Mouse (Mus musculus) cerebellum, adult 2 months (tissue): ENCODE measurements around the gene Znrf3. TPM values are rescaled to one million over a fixed set of nuclear protein-coding genes. Genes with fewer than 3 reads are reported as not detected.

Experiments
- DNase-seq, 2 experiments: peaks; one replicate each; pipeline ENCODE4 v3.0.0; 2021
- H3K27ac ChIP-seq: fragments of 200-500 bp; 2 replicates; pipeline ENCODE4 v1.5.1; 2012; ENCODE audit warnings: low read length, control low read depth, inconsistent platforms; ENCODE audit not compliant: insufficient read depth
- H3K27me3 ChIP-seq: fragments of 200-500 bp; 2 replicates; pipeline ENCODE4 v1.6.1; 2012; ENCODE audit warnings: inconsistent platforms, mild to moderate bottlenecking, low read length, moderate library complexity; ENCODE audit not compliant: control insufficient read depth, insufficient read depth
- H3K4me1 ChIP-seq: fragments of 200-500 bp; 2 replicates; pipeline ENCODE4 v1.6.1; 2011; ENCODE audit warnings: low read length; ENCODE audit not compliant: control insufficient read depth, insufficient read depth
- H3K4me3 ChIP-seq: fragments of 200-500 bp; replicated peaks from 2 replicates; pipeline ENCODE3; 2011; ENCODE audit warnings: mild to moderate bottlenecking, low read depth, low read length, control low read depth; ENCODE audit not compliant: insufficient read depth
- CTCF ChIP-seq: fragments of 200-500 bp; IDR thresholded peaks from 2 replicates; pipeline ENCODE4 v1.5.1; 2011; ENCODE audit warnings: low read depth, mild to moderate bottlenecking, control low read depth, low read length, moderate library complexity, borderline replicate concordance; ENCODE audit not compliant: insufficient read depth
- POLR2A ChIP-seq: fragments of 200-500 bp; IDR thresholded peaks from 2 replicates; pipeline ENCODE4 v1.6.1; 2011; ENCODE audit warnings: low read length, control low read depth, borderline replicate concordance; ENCODE audit not compliant: insufficient read depth
- WGBS: fragments of 180-500 bp; shearing (Covaris S2); methylation state at CpG from one replicate; pipeline ENCODE4 v1.1.7; 2018; 5-methylcytosine and 5-hydroxymethylcytosine counted together
- polyA plus RNA-seq: library from polyadenylated mRNA; depleted of rRNA; stranded (reverse); fragments of >200 nt; gene quantifications from 2 replicates; pipeline ENCODE4 v1.2.3, GENCODE M21; 2012

The Znrf3 gene
- polyA plus RNA-seq, 1 experiment = 5.4 TPM

DNA sequence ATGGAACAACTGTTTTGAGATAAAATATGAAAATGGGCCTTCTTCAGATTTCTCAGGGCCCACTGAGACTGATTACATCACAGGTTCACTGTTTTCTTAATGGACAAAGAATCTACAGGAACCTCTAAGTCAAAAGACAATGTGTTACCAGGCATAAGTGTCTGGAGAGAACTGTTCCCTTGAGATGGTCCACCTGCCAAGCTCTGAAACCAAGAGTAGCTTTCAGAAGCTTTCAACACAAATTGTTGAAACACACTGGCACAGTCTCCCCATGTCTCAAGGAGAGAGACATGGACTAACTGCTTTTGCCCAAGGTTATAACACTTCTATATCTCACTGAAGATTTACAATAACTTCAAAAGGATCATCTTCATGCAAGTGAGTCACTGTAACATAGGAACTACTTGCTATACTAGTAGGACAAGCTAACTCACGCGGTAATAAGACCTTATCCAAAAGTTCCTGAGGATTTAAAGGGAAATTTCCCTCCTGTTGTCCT, 89.3 kb downstream of the Znrf3 start:
- WGBS = 98% methylated on average over 2 of the region's 2 CpGs
- no peak for TF ChIP-seq CTCF
- TF ChIP-seq POLR2A = no peak
- H3K4me3 ChIP-seq = no peak overlapping the region
- no peaks in the 10 kb centered on the region; the same call in 1 of the 2 replicates for H3K4me1 ChIP-seq
- DNase-seq = no peak
- H3K27ac ChIP-seq = no peak overlapping the region
- H3K27me3 ChIP-seq = no peaks in the 10 kb centered on the region

DNA sequence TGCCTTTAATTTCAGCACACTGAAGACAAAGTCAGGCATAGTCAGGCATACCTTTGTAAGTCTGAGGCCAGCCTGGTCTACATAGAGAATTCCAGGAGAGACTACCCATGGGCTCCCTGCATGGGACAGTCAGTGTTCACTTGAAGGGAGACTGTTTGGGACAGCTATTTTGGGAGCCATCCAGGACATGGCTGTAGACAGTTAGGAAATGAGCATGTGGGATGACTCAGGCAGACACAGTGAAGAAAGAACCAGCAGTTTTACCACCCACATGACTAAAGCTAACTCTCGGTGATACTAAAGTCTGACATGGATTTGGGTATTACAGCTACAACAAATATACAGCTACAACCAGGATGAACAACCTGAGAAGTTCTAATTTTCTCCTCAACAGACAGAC, 89.9 kb downstream of the Znrf3 start:
- WGBS = 84% methylated on average over 1 of the region's 1 CpGs
- no peaks in the 10 kb centered on the region; the same call in 1 of the 2 replicates for H3K4me1 ChIP-seq
- no peak overlapping the region for H3K4me3 ChIP-seq
- no peak overlapping the region for H3K27ac ChIP-seq
- H3K27me3 ChIP-seq = no peaks in the 10 kb centered on the region
- DNase-seq = no peak
- TF ChIP-seq POLR2A = no peak

DNA sequence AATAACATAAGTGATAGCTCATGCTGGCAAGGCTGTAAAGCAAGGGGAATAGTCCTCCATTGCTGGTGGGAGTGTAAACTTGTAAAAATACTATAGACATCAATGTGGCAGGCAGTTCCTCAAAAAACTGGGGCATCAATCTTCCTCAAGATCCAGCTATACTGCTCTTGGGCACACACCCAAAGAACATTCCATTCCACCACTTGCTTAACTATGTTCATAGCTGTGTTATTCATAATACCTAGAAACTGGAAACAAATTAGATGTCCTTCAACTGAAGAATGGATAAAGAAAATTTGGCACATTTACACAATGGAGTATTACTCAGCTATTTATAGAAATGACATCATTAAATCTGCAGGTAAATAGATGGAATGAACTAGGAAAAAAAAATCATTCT, 91.6 kb downstream of the Znrf3 start:
- no peak for TF ChIP-seq CTCF
- TF ChIP-seq POLR2A = no peak
- Histone ChIP-seq H3K27ac (no peak overlapping the region), H3K4me3 (no peak overlapping the region), H3K27me3 (no peaks in the 10 kb centered on the region), H3K4me1 (no peaks in the 10 kb centered on the region; the same call in 1 of the 2 replicates)
- DNase-seq = no peak

DNA sequence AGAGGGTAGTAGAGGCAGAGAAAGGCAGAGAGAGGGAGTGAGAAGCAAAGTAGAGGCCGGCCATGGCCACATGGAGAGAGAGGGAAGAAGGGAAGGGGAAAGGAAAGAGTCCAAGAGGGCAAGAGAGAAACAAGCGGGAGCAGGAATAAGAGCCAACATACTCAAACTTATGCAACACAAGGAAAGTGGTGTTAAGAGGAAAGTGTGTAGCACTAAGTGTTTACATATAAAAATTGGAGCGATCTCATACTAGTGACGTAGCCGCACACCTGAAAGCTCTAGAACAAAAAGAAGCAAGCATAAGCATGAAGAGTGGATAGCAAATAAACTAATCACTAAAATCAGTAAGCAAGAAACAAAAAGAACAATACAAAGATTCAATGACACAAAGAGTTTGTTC, 95.2 kb downstream of the Znrf3 start:
- no peak for DNase-seq
- WGBS = 98% methylated on average over 5 of the region's 5 CpGs
- Histone ChIP-seq H3K27me3 (no peaks in the 10 kb centered on the region), H3K4me1 (no peaks in the 10 kb centered on the region; the same call in 1 of the 2 replicates), H3K27ac (no peak overlapping the region), H3K4me3 (no peak overlapping the region)
- TF ChIP-seq POLR2A = no peak
- TF ChIP-seq CTCF = no peak

DNA sequence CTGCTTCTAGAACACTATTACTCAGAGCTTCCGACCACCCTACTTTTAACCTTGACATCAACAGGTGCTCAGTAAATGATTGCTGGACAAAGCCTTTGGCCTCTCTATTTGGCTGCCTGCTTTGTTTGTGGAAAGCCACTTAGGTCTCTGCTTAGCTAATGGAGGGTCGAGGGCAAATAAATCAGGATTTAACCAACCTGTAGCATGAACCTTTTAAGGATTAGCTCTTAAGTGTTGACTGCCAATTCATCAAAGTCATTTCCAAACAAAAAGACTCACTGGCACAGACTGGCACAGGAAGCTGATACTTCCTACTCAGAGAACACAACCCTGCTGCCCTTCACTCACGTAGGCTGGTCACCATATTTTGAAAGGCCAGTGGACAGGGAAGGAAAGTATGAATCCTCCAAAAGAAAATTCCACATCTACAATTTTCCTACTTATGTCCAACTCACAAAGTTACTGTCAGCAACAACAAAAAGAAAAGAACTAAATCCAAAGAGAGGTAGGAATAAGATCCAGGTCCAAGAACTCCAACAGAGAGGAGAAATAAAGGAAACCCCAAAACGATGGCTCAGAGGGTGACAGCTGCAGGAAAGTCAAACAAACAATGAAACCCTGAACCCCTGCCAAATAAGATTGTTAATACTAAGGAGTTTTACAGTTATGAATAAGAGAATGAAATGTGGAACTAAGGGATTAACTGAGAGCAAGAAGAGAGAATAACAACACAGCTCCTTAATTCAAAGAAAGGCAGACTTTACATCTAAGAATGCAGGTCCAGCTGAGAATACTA, 97.6 kb downstream of the Znrf3 start:
- no peaks in the 10 kb centered on the region for H3K4me1 ChIP-seq
- WGBS = 54% methylated on average over 4 of the region's 4 CpGs
- 0 out of 2 replicates have a peak overlapping the region, but pooled peaks have one; percentile 30 for H3K27ac ChIP-seq
- no peak for TF ChIP-seq CTCF
- no peak for TF ChIP-seq POLR2A
- no peak overlapping the region for H3K4me3 ChIP-seq
- DNase-seq = no peak
- H3K27me3 ChIP-seq = no peaks in the 10 kb centered on the region

DNA sequence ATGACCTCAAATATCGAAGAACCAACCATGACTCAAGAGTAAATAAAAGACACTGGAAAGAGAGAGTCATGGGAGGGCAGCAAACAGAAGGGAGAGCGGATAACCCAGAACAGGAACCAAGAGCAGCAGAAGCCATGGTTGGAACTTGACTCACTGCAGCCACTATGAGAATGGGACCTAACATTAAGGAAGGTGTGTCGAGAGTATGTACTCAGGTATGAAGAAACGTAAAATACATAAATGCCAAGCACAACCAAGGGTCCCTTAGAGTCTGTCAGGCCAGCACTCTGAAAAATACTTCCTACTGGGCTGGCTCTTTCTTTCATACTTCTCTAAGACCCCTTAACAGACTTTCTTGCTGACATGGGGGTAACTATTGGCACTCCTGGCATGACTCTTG, 100.9 kb downstream of the Znrf3 start:
- Histone ChIP-seq H3K27ac (no peak overlapping the region), H3K4me3 (no peak overlapping the region), H3K4me1 (no peaks in the 10 kb centered on the region), H3K27me3 (no peaks in the 10 kb centered on the region)
- WGBS = 97% methylated on average over 4 of the region's 4 CpGs
- TF ChIP-seq CTCF (no peak), POLR2A (no peak)
- no peak for DNase-seq

DNA sequence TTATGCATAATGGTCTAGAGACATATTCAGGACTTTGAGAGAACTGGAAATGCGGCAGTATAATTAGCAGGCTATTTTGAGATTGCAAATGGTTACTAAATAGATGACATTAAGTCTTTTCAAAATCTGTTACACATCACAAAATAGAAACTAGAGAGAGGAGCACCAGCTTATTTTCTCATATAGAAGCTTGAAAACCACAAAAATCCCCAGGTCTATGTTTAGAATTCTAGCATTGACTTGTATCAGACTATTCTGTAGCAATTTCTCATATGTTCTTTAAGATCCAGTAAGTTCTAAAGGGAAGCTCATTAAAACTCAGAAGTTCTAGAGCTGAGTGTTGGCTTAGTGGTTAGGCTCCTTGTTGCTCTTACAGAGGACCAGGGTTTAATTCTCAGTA, 104.9 kb downstream of the Znrf3 start:
- H3K27ac ChIP-seq = no peak overlapping the region
- 97% methylated on average over 1 of the region's 1 CpGs for WGBS
- H3K4me3 ChIP-seq = no peak overlapping the region
- no peaks in the 10 kb centered on the region for H3K27me3 ChIP-seq
- no peak for TF ChIP-seq POLR2A
- TF ChIP-seq CTCF = no peak
- DNase-seq = no peak
- H3K4me1 ChIP-seq = no peaks in the 10 kb centered on the region

DNA sequence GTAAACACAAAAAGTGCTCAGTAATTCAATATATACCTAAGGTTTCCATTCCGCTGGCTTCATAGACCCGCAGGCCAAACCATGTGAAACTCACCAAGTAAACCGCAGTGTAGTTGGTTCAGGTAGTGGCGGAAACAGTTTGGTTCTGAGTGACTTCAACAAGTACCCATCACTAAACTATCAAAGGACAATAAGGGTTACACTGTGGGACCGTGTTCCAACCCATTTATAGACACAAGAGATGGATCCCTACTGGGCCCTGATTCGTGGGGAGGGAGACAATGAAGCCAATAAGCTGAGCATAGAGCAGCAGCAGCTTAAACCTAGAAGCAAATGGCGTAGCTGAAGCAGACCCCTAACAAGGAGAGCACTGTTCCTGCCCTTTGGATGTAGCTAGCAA, 107.8 kb downstream of the Znrf3 start:
- Histone ChIP-seq H3K27me3 (no peaks in the 10 kb centered on the region), H3K4me1 (no peaks in the 10 kb centered on the region), H3K4me3 (no peak overlapping the region), H3K27ac (no peak overlapping the region)
- TF ChIP-seq POLR2A = no peak
- TF ChIP-seq CTCF = no peak
- WGBS = 85% methylated on average over 7 of the region's 7 CpGs
- DNase-seq = no peak
